Mouse (Mus musculus) heart, postnatal 36 days (tissue): ENCODE results near the gene Ap1g2. TPM values are rescaled to one million over a fixed set of nuclear protein-coding genes. Genes with fewer than 3 reads are reported as not detected.

Experiments
- DNase-seq, 2 experiments: peaks; one replicate each; pipeline ENCODE4 v3.0.0; 2021 to 2022
- intact Hi-C: fragments of 180-260 bp; cut with DNase I; formaldehyde crosslinking; loops from one replicate; pipeline ENCODE4 v1.15.1; 2025
- total RNA-seq, 2 experiments: library from RNA; stranded (reverse); gene quantifications; 2 replicates each; pipeline ENCODE4 v1.2.3; 2021

The Ap1g2 gene
- total RNA-seq, 2 experiments from 2014 or later: 3.9 to 6.2 TPM

DNA sequence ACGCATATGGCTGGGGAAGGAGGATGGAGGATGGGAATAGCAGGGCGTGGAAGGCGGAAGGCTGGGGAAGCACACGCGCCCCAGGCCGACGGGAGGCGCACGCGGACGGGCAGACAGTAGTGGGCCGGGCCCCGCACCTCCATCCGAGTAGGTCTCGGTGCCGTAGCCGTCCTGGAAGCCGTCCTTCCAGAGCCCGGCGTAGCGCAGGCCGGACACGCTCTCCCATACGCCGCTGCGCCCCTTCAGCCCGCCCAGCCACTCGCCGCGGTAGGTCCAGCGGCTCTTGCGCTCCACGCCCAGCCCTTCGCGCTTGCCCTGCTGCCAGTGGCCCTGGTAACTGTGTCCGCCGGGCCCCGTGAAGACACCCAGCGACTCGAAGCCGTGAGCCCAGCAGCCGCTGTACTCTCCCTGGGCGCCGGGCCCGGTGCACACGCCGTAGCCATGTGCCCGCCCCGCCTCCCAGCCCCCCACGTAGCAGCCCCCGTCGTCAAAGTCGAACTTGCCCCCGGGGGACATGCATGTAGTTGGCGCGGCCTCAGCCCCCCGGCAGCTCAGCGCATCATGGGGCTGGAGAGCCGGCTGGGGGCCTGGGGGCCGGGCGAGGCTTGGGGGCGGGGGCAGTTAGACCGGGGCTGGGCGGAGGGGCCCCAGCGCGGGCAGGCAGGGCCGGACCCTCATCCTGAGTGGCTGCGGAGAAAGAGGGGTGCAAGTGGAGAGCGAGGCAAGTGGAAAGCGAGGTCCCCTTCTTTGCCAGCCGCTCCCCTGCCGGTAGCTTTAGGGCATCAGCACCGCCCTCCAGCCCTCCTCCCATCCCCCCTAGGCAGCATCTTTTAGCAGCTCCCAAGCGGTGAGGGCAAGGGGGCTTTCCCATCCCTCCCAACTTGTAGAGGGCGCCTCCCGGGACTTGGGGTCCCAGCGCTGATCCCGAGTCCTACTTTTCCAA is 8.6 kb upstream of the Ap1g2 start:
- no peak for DNase-seq
- intact Hi-C loops: no loop called here

DNA sequence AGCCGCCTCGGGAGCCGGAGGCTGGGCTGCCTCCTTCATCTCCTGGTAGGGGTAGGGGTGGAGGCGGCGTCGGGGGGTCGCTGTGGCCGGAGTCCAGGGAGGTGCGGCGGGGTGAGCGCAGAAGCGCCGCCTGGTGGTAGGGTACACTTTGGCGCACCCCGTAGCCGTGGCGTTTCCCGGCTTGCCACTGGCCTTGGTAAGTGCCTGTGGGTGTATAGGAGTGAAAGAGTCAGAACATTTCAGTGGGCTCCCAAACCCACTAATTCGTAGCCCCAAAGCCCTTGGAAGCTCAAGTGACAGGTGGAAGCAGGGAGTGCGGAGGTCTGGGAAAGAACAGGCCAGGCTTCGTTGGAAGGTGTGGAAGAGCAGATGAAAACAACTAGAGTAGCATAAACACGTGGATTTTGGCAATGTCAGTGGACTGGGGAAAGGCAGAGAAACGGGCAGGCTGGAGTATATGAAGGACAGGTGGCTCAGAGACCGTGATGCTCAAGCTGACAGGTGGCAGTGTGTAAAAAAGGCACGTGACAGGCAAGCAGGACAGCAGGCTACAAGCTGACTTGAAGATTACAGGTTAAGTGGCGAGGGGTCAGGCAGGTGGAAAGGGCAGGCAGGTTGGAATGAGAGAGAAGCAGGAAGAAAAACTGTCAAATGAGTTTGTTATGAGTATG is 7.7 kb upstream of the Ap1g2 start:
- DNase-seq: no peak
- intact Hi-C loops: no loop called here

DNA sequence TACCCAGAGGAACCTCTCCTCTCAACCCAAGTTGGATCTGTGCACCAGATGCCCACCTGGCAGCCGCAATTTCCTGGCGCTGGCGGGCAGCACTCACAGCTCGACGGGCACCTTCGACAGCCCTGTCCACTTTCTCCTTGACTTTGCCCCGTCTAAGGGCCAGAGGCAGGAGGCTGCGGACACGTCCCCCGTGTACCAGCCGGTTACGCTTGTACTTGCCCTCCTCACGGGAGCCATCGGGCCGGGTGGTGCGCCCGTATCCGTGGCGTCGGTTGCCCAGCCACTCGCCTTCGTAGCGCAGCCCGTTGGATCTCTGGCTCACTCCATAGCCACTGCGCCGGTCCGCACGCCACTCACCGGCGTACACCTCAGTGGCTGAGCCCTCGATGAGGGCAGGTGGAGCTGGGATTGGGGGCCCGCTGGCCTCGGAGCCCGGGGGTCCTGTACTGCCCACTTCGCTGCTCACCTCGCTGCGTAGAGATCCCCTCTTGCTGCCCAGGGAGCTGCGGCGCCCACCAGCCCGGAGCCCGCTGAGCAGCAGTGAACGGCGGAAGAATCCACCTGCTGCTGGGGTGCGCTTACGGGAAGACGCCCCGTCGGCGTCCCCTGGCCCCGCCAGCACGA is 7.1 kb upstream of the Ap1g2 start:
- DNase-seq: no peak

DNA sequence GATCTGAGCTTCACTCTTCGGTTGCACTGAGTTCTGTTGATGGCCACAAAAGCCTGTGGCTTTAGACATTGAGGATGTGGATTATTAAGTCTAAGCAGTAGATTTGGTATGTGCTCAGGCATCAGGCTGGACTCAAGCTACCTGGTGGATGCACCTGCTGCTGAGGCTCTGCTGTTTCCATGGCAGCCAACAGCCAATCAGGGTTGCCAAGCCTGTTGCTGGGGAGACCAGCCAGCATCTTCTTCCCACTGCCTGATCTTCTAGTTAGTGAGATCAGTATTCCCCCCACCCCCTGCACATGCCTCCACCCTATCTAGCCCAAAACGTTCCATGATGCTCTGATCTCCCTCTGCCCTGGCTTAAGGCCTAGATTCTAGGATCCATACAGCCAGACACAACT is 5.3 kb upstream of the Ap1g2 start:
- intact Hi-C loops: no loop called here
- DNase-seq: no peak

More for the DNA sequence above, 7.1 kb upstream of the Ap1g2 start:
- intact Hi-C loops: no loop called here

DNA sequence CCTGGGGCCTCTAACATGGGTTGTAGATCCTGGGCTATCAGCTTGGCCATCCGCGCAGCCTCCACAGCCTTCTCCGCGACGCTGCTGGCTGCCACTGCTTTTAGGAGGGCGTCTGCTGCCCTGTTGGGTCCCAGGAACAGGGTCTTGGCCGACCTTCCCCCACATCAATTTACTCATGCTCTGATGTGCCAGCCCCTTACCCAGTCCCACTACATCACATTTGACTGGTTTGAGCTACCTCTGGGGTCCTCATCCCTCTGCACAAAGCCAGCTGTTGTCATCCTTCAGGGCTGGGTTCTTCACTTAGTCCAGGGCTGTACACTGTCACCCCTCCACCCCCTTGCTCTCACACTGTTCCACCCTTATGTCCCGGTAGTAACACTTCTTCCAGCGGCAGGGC is 3.7 kb upstream of the Ap1g2 start:
- intact Hi-C loops: no loop called here
- no peak for DNase-seq

DNA sequence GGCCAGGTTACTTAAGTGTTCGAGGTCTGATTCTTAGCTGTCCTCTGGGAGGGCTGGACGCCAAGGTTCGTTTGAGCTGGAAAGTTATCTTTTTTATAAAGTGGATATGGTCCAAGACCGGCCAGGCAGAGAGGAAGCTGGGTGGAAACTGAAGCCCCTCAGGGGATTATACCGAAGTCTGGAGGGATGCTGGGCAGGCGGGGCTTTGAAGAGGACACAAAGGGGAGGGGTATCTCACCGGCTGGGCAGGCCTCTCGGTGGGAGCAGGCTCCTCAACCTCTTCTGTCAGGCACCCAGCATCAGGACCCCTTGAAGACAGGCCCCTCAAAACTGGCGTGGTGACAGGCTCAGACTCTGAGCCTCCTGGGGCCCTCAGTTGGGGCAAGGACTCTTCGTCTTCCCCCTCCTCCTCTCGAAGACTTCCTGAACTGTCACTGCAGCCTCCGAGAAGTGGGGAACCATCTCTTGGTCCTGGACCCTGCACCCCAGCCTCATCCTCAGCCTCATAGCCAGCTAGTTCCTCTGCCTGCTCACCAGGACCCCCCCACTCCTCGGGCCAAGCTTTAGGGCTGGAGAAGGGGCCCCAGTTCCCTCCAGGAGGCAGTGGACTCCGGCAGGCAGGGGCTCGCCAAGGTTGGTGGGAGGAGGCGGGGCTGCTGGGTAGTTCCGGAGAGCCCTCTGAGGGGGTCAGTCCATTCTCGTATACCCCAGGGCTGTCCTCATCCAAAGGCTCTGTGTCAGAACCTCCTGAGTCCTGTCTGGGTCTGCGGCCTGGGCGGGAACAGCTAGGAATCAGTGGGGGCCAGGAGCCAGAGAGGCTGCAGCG is 2.9 kb upstream of the Ap1g2 start:
- intact Hi-C loops: no loop called here
- DNase-seq: no peak

DNA sequence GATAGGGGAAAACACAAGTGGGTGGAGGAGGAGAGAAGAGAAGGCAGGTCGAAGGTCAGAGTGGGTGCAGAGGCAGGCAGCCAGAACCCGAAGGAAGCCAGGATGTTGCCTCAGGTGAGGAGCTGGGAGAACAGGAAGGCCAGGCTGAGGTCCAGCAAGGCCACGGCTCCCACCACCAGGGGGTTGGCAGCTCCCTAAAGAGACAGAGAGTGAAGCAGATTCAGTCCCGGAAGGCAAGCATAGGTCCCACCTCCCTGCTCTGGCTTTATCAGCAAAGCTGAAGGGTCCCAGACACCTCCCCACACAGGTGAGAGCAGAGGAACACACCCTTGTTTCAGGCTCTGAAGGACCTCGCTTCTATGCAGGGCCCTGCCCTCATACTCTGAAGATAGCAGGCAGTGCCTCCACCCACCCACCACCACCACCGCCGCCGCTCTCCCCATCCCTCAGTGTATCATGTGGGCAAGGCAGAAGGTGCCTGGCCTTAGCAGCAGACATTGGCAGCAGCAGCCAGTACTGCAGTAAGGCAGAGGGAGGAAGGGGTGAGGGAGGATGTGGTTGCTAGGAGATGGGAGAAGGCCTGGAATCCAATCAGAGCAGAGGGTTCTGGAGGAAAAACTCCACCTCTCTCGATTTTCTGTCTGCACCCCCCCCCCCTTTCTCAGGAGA is 1.9 kb upstream of the Ap1g2 start:
- intact Hi-C loops: no loop called here
- DNase-seq: no peak

DNA sequence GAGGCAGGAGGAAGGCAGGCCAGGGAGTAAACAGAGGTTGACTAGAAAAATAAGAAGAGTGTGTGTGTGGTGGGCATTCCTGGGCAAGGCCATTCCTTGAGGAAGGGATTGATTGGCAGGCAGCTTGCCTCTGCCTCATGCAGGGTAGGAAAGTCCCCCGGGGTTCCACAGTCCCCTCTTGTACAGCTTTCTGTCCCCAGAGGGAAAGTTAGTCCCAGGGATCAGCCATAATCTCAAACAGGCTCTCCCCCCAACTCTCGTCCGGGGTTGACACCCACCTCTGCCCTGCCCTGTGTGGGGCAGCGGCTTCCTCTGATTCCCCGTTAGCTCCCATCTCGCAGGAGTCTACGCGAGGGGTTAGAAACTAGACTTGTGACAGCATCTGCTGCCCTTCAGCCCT is 597 bp upstream of the Ap1g2 start:
- DNase-seq: no peak
- intact Hi-C loops: no loop called here

DNA sequence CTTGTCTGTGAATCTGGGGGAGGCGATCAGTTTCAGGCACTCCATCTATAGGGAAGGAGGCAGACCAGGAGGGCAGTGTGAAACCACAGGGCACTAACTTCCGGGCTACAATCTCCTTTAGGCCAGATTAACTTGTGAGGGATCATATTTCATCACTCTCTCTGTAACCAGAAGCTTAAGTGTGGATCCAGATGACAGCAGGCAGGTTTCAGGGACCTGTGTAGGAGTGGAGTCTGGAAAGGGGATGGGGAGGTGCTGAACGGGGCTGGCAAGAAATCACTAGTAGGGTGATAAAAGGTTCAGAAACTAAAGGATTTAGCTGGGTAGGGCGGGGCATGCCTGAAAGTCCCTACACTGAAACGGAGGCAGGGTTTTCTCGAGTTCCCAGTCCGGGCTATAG is 1.0 kb downstream of the Ap1g2 start:
- intact Hi-C loops: no loop called here
- DNase-seq: no peak

DNA sequence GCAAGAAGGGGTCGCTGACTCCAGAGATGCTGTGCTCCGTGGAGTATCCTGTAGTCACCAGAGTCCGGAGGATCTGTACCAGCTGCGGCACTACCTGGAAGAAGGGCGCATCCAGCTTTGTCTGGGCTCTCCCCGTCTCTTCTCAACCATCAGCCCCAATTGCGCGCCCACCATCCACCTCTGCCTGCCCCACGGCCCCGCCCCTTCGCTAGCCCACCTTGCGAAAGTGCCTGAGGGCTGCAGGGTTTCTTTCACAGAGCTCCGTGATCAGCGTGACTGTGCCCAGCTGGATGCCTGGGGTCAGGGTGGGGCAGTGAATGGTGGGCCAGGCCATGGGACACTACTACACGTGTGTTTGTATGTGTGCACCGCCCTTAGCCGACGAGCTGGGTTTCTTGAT is 2.0 kb downstream of the Ap1g2 start:
- DNase-seq: no peak
- intact Hi-C loops: loop anchor here (5.0 kb wide), 1 partner anchor 262 kb away; no protein-coding TSS in a partner anchor

DNA sequence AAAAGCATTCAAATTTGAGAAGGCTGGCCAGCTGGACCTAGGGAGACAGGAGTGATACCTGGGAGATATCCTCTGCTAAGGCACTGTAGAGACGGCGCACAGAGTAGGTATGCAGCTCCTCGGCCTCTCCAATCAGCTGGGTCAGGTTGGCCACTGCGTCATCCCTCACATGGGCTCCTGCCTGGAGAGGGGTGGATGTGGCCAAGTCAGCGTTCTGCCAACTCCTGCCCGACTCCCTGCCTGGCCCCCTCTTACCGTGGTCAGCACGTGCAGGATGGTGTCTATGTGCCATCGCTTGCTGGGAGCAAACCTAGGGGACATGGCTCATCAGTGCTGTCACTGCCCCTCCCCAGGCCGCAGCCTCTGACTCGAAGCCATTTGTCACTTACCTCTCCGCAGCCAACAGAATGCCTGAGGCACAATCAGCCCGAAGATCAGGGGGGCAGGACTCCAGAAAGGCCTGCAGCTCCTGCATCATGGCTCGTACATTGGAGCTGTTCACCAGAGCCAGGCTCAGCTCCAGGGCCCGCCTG is 4.1 kb downstream of the Ap1g2 start:
- intact Hi-C loops: loop anchor here (5.0 kb wide), 1 partner anchor 260 kb away; no protein-coding TSS in a partner anchor

DNA sequence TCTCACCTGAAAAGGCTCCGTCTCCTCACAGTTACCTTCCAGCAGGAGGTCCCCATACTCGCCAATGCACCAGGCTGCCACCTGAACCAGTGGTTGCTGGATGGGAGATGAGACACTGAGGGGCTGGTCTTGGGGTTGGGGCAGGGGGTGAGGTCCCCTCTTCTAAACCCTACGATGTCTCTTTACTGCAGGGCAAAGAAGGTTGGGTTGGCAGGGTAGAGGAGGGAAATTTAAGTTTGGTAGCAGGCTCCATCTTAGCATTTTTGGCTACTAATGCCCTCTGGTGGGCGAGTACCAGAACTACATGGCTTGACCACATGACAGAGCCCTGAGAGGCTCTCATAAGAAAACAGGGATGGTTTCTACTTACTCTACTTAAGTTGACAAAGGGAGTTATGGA is 4.8 kb downstream of the Ap1g2 start:
- intact Hi-C loops: loop anchor here (5.0 kb wide), 1 partner anchor 259 kb away; no protein-coding TSS in a partner anchor
- DNase-seq: peak in 1 of 2 experiments; percentile 53

More for the DNA sequence above, 4.1 kb downstream of the Ap1g2 start:
- DNase-seq: no peak

DNA sequence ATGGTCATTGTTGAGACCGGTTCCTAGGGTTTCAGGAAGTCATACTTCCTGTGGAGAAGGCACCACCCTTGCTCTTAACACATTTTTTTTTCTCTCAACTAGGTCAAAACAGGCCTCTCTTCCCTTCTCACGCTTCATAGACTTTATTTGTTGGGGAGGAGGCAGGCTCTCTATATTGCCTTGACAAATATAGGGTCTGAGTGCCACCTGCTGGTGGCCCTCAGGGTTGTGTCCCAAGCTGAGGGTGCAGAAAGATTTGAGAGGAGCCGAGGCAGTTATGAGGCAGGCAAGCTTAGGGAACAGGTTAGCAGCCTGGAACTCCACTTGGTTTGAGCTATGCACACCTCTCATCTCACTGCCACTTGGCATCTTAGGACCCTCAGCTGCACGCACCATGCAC is 8.3 kb downstream of the Ap1g2 start:
- intact Hi-C loops: loop anchor here (2.0 to 5.0 kb wide), 2 partner anchors 73 to 201 kb away; no protein-coding TSS in a partner anchor
- no peak for DNase-seq

DNA sequence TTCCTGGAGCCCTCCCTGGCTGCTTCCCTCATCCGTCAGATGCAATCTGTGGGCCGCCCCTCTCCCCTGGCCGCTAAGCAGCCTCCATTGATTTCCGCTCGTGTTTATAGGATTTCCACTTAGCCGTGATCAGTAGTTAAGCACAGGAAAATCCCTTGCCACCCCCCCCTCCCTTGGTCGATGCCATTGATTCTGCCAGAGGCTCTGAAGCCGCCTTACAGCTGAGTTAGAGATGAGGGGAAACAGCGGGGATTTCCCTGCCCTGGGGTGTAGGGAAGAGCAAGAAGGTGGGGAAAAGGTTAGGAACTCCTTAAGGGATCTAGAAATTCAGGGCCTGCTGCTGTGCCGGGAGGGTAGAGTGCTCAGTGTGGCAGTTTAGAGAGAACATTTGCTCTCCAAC is 8.7 kb downstream of the Ap1g2 start:
- no peak for DNase-seq
- intact Hi-C loops: loop anchor here (2.0 to 5.0 kb wide), 2 partner anchors 73 to 200 kb away; no protein-coding TSS in a partner anchor

DNA sequence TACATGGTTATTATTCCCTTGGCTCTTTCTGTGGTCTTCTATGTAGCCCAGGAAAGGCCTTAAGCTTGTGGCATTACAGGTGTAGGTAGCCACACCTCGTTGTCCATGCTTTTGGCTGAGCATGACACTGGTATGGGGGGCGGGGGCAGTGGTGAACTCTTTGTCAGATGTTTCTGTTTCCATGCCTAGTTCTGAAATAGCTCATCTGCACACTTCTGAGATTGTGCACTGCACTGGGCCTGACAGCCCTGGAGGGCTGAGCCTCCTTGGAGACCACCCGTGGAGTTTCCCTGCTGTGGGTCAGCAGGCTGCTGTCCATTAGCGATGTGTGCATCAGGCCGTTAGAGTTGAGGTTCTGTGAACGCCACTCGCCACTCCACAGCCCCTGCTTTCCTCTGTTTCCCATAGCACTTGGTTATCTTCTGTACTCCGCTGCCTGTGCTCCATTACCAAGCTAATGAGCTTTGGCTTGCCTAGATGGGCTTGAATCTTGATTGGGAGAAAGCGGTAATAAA is 9.8 kb downstream of the Ap1g2 start:
- intact Hi-C loops: loop anchor here (5.0 kb wide), 1 partner anchor 199 kb away; no protein-coding TSS in a partner anchor

DNA sequence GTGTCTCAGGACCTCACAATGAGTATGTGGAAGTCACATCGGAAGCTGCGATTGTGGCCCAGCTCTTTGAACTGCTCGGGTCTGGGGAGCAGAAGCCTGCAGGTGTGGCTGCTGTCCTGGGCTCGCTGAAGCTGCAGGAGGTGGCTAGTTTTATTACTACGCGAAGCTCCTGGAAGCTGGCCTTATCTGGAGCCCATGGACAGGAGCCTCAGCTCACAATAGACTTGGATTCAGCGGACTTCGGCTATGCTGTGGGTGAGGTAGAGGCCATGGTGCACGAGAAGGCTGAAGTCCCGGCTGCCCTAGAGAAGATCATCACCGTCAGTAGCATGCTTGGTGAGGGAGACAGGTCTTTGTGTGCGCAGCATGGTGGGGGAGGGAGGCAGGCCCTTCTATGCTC is 10.7 kb downstream of the Ap1g2 start:
- intact Hi-C loops: loop anchor here (5.0 kb wide), 1 partner anchor 198 kb away; no protein-coding TSS in a partner anchor
- DNase-seq: no peak

More for the DNA sequence above, 9.8 kb downstream of the Ap1g2 start:
- no peak for DNase-seq

DNA sequence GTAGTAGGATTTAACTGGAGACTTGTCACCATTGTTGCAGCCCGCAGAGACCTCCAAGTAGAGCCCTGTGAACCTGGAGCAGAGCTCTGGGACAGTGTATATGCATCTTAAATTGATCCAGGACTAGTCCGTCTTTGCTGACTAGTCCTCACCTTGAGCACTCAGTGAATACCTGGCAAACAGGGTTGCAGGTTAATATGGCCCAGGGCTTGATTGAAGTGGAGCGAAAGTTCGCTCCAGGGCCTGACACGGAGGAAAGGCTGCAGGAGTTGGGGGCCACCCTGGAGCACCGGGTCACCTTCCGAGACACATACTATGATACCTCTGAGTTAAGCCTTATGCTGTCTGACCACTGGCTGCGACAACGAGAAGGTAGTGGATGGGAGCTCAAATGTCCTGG is 11.1 kb downstream of the Ap1g2 start:
- DNase-seq: no peak
- intact Hi-C loops: loop anchor here (5.0 kb wide), 1 partner anchor 198 kb away; no protein-coding TSS in a partner anchor

DNA sequence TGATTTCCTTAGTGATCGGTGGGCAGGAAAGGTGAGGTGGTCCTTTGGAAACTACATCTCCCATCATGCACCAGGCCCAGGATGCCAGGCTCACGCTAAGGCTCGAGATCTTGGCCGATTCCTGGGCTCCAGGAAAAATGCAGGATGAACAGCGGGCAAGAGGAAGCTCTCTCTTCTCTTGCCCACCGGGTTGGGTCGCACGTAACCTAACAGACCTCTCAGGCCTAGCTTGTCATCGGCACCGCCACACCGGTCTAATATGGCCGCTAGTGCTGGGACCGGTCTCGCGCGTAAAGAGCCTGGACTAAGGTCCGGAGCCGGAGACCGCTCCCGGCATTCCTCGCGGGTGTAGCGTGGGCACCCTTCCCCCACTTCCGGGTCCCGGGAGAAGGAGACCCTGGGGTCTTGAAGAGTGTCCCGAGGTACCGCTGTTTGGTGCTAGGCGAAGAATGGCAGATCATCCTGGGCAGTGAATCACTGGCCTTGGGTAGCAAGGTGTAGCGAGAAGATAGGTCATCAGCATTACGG is 11.6 kb downstream of the Ap1g2 start, which contains the start of gene Thtpa:
Gene Thtpa (plus strand): TSS at position 81 of the 528 bp plus-strand sequence.
- peak; percentile 74 to 86 for DNase-seq
- intact Hi-C loops: loop anchor here (5.0 kb wide), 1 partner anchor 197 kb away; no protein-coding TSS in a partner anchor
